Mouse (Mus musculus) lung, adult 10 weeks (tissue): ENCODE results near the gene Zfp42. TPM values are rescaled to one million over a fixed set of nuclear protein-coding genes. Genes with fewer than 3 reads are reported as not detected.

Source experiments
- polyA plus RNA-seq: library from polyadenylated mRNA; stranded (reverse); fragments of 350-450 nt; fragmentation: Illumina TruSeq; extraction: RNeasy Lipid Tissue Mini Kit (QIAGEN cat#74804); gene quantifications from one replicate; pipeline ENCODE4 v1.2.3, GENCODE M21; 2014; ENCODE audit warnings: low read depth, low replicate concordance; ENCODE audit not compliant: insufficient read depth

Zfp42 gene
- polyA plus RNA-seq: not detected

DNA sequence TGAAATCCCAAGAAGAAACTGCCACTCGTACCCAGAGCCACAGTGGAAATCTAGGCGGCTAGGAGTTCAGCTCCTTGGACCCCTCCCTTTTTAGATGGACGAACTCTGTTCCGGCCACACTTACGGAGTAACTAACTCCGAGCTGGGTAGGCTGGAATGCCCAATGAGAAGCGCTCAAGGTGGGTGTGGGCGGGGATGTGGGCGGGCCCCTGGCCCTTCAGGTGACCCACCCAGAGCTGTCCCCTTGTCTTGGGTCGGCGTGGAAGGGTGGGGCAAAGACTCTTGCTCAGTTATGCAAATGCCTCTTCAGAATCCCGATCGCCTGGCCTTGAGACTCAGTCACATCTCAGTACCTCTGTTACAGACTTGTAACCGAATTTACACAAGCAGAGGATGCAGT, at the start of gene Zfp42:
Zfp42 (minus strand) TSS at position 85 of the 400 bp plus-strand sequence.

Other genes with a start within 250 kb of the Zfp42 start
- gene Triml1, start 165.5 kb downstream of the Zfp42 start, polyA plus RNA-seq: not detected
- not detected for gene Triml2, start 126.4 kb downstream of the Zfp42 start, polyA plus RNA-seq
- gene Adam26b, start 221.1 kb upstream of the Zfp42 start, polyA plus RNA-seq: not detected